Mouse (Mus musculus) embryonic facial prominence, embryonic 13.5 days (tissue): ENCODE results near the gene Upf1. TPM values are rescaled to one million over a fixed set of nuclear protein-coding genes. Genes with fewer than 3 reads are reported as not detected.
A peak's percentile ranks its signal among the peaks of the same experiment; 100 is the strongest.

Experiments used
- ATAC-seq: fragments of 200-750 bp; cut with Nextera tagmentation; 2 replicates; pipeline ENCODE4 v1.8.0; 2017; ENCODE audit warnings: low read depth; ENCODE audit not compliant: insufficient number of reproducible peaks, insufficient read depth, low FRiP score, low TSS enrichment
- H3K27ac ChIP-seq: fragments of 300-500 bp; sonication (generic); 2 replicates; pipeline ENCODE4 v1.5.1; 2015; ENCODE audit warnings: moderate library complexity, mild to moderate bottlenecking, inconsistent platforms
- H3K27me3 ChIP-seq: fragments of 300-500 bp; sonication (generic); 2 replicates; pipeline ENCODE4 v1.6.1; 2015; ENCODE audit warnings: mild to moderate bottlenecking, inconsistent platforms
- H3K36me3 ChIP-seq: fragments of 300-500 bp; sonication (generic); 2 replicates; pipeline ENCODE4 v1.6.1; 2015; ENCODE audit warnings: mild to moderate bottlenecking, inconsistent platforms
- H3K4me1 ChIP-seq: fragments of 300-500 bp; sonication (generic); 2 replicates; pipeline ENCODE4 v1.6.1; 2015; ENCODE audit warnings: inconsistent platforms
- H3K4me2 ChIP-seq: fragments of 300-500 bp; sonication (generic); 2 replicates; pipeline ENCODE4 v1.6.1; 2015; ENCODE audit warnings: moderate library complexity, mild to moderate bottlenecking, inconsistent platforms
- H3K4me3 ChIP-seq: fragments of 300-500 bp; sonication (generic); 2 replicates; pipeline ENCODE4 v1.5.1; 2015; ENCODE audit warnings: mild to moderate bottlenecking, inconsistent platforms
- H3K9ac ChIP-seq: fragments of 300-500 bp; sonication (generic); 2 replicates; pipeline ENCODE4 v1.6.1; 2015; ENCODE audit warnings: mild to moderate bottlenecking, inconsistent platforms
- H3K9me3 ChIP-seq: fragments of 300-500 bp; sonication (generic); 2 replicates; pipeline ENCODE4 v1.6.1; 2016; ENCODE audit warnings: inconsistent platforms
- WGBS: fragments of 180-500 bp; shearing (Covaris S2); methylation state at CpG from one replicate; pipeline ENCODE4 v1.1.7; 2015; ENCODE audit warnings: mixed read lengths; 5-methylcytosine and 5-hydroxymethylcytosine counted together
- polyA plus RNA-seq: library from polyadenylated mRNA; unstranded; fragments of >200 nt; fragmentation: Nextera tagmentation; extraction: Ambion mirVana; gene quantifications from 2 replicates; pipeline ENCODE4 v1.2.1, GENCODE M21; 2015

The Upf1 gene
- polyA plus RNA-seq, 1 experiment from 2014 or later, result 22.1 TPM

- Histone ChIP-seq H3K27ac (peak overlapping the region; percentile 74), H3K4me1 (peaks cover 13% of the 10 kb centered on the region), H3K9ac (peak overlapping the region; percentile 95), H3K27me3 (no peaks in the 10 kb centered on the region), H3K9me3 (0 out of 2 replicates have a peak, but pooled peaks cover 4% of the 10 kb centered on the region), H3K4me3 (peak overlapping the region; percentile 84), H3K4me2 (peak overlapping the region; percentile 88), H3K36me3 (peaks cover 38% of the 10 kb centered on the region)
- ATAC-seq, result no peak; the same call in 1 of the 2 replicates
- WGBS, result under 1% methylated on average over 51 of the region's 55 CpGs
These were observed 69.7 kb downstream of the Upf1 start for GRCm38 (mm10) chr8:70283136-70284077.

GRCm38 (mm10) chr8:70282603-70283135 lies 70.4 kb downstream of the Upf1 start, which contains the start of gene Homer3:
TSS of gene Homer3 (plus strand) at chr8:70282827.
- H3K9me3 ChIP-seq, result 0 out of 2 replicates have a peak, but pooled peaks cover 4% of the 10 kb centered on the region
- peak within 1 kb of the TSS; percentile 74 for H3K27ac ChIP-seq
- H3K4me3 ChIP-seq, result peak within 1 kb of the TSS; percentile 84
- ATAC-seq, result peak; percentile 85
- peak within 1 kb of the TSS; percentile 95 for H3K9ac ChIP-seq
- H3K4me2 ChIP-seq, result peak within 1 kb of the TSS; percentile 88
- peaks cover 31% of the 10 kb centered on the region for H3K36me3 ChIP-seq
- H3K4me1 ChIP-seq, result peaks cover 19% of the 10 kb centered on the region
- 2% methylated on average over 36 of the region's 36 CpGs for WGBS
- no peaks in the 10 kb centered on the region for H3K27me3 ChIP-seq

Other genes with a start within 250 kb of the Upf1 start
- 1.4 and 2.0 TPM in 2 replicates for gene Ncan, start 232.4 kb downstream of the Upf1 start, polyA plus RNA-seq
- gene Nr2c2ap, start 221.9 kb downstream of the Upf1 start, polyA plus RNA-seq, result 26.7 and 28.4 TPM in 2 replicates
- 26.4 and 27.5 TPM in 2 replicates for gene Rfxank, start 214.1 kb downstream of the Upf1 start, polyA plus RNA-seq
- 56.1 and 57.4 TPM in 2 replicates for gene Borcs8, start 213.8 kb downstream of the Upf1 start, polyA plus RNA-seq
- 2.0 and 4.2 TPM in 2 replicates for gene Mef2b, start 213.6 kb downstream of the Upf1 start, polyA plus RNA-seq
- gene Tmem161a, start 180.9 kb downstream of the Upf1 start, polyA plus RNA-seq, result 68.5 and 70.5 TPM in 2 replicates
- gene Slc25a42, start 141.0 kb downstream of the Upf1 start, polyA plus RNA-seq, result 4.9 and 5.5 TPM in 2 replicates
- 39.7 and 43.3 TPM in 2 replicates for gene Sugp2, start 119.1 kb downstream of the Upf1 start, polyA plus RNA-seq
- gene Armc6, start 118.8 kb downstream of the Upf1 start, polyA plus RNA-seq, result 24.8 and 25.9 TPM in 2 replicates
- 47.3 and 57.5 TPM in 2 replicates for gene Homer3, start 70.5 kb downstream of the Upf1 start, polyA plus RNA-seq
- gene Ddx49, start 50.8 kb downstream of the Upf1 start, polyA plus RNA-seq, result 54.4 and 58.3 TPM in 2 replicates
- gene Cope, start 50.8 kb downstream of the Upf1 start, polyA plus RNA-seq, result 315 and 327 TPM in 2 replicates
- gene Cers1, start 37.5 kb downstream of the Upf1 start, polyA plus RNA-seq, result 9.3 and 9.4 TPM in 2 replicates
- 2.2 and 4.2 TPM in 2 replicates for gene Gdf1, start 23.5 kb downstream of the Upf1 start, polyA plus RNA-seq
- gene Comp, start 20.3 kb upstream of the Upf1 start, polyA plus RNA-seq, result 0.59 and 0.81 TPM in 2 replicates
- 26.6 and 28.1 TPM in 2 replicates for gene Crtc1, start 86.3 kb upstream of the Upf1 start, polyA plus RNA-seq
- gene Klhl26, start 123.7 kb upstream of the Upf1 start, polyA plus RNA-seq, result 28.2 and 30.8 TPM in 2 replicates
- 32.3 and 34.8 TPM in 2 replicates for gene Tmem59l, start 134.1 kb upstream of the Upf1 start, polyA plus RNA-seq
- 152 and 159 TPM in 2 replicates for gene Crlf1, start 139.9 kb upstream of the Upf1 start, polyA plus RNA-seq
- gene Rex1bd, start 153.5 kb upstream of the Upf1 start, polyA plus RNA-seq, result 169 and 178 TPM in 2 replicates
- gene Uba52, start 157.5 kb upstream of the Upf1 start, polyA plus RNA-seq, result 987 and 1,032 TPM in 2 replicates
- gene Fkbp8, start 174.4 kb upstream of the Upf1 start, polyA plus RNA-seq, result 297 and 306 TPM in 2 replicates
- 55.4 and 59.9 TPM in 2 replicates for gene Kxd1, start 174.7 kb upstream of the Upf1 start, polyA plus RNA-seq
- 20.6 and 21.3 TPM in 2 replicates for gene Ell, start 186.2 kb upstream of the Upf1 start, polyA plus RNA-seq
- gene Isyna1, start 241.1 kb upstream of the Upf1 start, polyA plus RNA-seq, result 153 and 166 TPM in 2 replicates